Mouse (Mus musculus) cortical plate, adult 2 months (tissue): Measurements from ENCODE around the gene Galnt9.

Experiments
- CTCF ChIP-seq: fragments of 200-500 bp; IDR thresholded peaks from 2 replicates; pipeline ENCODE4 v1.5.1; 2011; ENCODE audit warnings: mild to moderate bottlenecking, control low read depth, low read length; ENCODE audit not compliant: insufficient read depth; ENCODE audit errors: extremely low read depth
- POLR2A ChIP-seq: fragments of 200-500 bp; IDR thresholded peaks from 2 replicates; pipeline ENCODE4 v1.6.1; 2011; ENCODE audit warnings: mild to moderate bottlenecking, low read length, control low read depth; ENCODE audit not compliant: insufficient read depth; ENCODE audit errors: extremely low read depth

GRCm38 (mm10) chr5:110664041-110664440 is 119.9 kb downstream of the Galnt9 start:
- TF ChIP-seq POLR2A (no peak), CTCF (no peak)
